Mouse (Mus musculus) hindbrain, embryonic 14.5 days (tissue): ENCODE measurements around the gene Tbx3. TPM values are rescaled to one million over a fixed set of nuclear protein-coding genes. Genes with fewer than 3 reads are reported as not detected.

Source experiments
- ATAC-seq: fragments of 200-750 bp; cut with Nextera tagmentation; 2 replicates; pipeline ENCODE4 v1.8.0; 2017; ENCODE audit warnings: moderate number of reproducible peaks, mild to moderate bottlenecking, moderate TSS enrichment, moderate library complexity; ENCODE audit not compliant: low FRiP score
- DNase-seq: peaks from one replicate; pipeline ENCODE4 v3.0.0-alpha.2; 2015; ENCODE audit warnings: low spot score
- H3K27ac ChIP-seq: fragments of 300-500 bp; sonication (generic); 2 replicates; pipeline ENCODE4 v1.5.1; 2014; ENCODE audit warnings: mild to moderate bottlenecking, moderate library complexity
- H3K27me3 ChIP-seq: fragments of 300-500 bp; sonication (generic); 2 replicates; pipeline ENCODE4 v1.6.1; 2014; ENCODE audit warnings: mild to moderate bottlenecking, low read length, mixed read lengths; ENCODE audit not compliant: control insufficient read depth, insufficient read depth
- H3K36me3 ChIP-seq: fragments of 300-500 bp; sonication (generic); replicated peaks from 2 replicates; pipeline ENCODE4 v1.6.1; 2014; ENCODE audit not compliant: control insufficient read depth, insufficient read depth
- H3K4me1 ChIP-seq: fragments of 300-500 bp; sonication (generic); replicated peaks from 2 replicates; pipeline ENCODE4 v1.6.1; 2014; ENCODE audit warnings: antibody characterized with exemption, low read length, mixed read lengths; ENCODE audit not compliant: control insufficient read depth, insufficient read depth
- H3K4me2 ChIP-seq: fragments of 300-500 bp; sonication (generic); replicated peaks from 2 replicates; pipeline ENCODE4 v1.6.1; 2014; ENCODE audit warnings: mild to moderate bottlenecking, moderate library complexity
- H3K4me3 ChIP-seq: fragments of 300-500 bp; sonication (generic); replicated peaks from 2 replicates; pipeline ENCODE4 v1.5.1; 2014; ENCODE audit warnings: mild to moderate bottlenecking, low read length
- H3K9ac ChIP-seq: fragments of 300-500 bp; sonication (generic); 2 replicates; pipeline ENCODE4 v1.6.1; 2014
- H3K9me3 ChIP-seq: fragments of 300-500 bp; sonication (generic); 2 replicates; pipeline ENCODE4 v1.6.1; 2016; ENCODE audit warnings: low read length; ENCODE audit not compliant: control insufficient read depth
- WGBS: fragments of 180-500 bp; shearing (Covaris S2); extraction: QIAGEN DNeasy Blood & Tissue Kit; methylation state at CpG from one replicate; pipeline ENCODE4 v1.1.7; 2014; 5-methylcytosine and 5-hydroxymethylcytosine counted together
- polyA plus RNA-seq: library from polyadenylated mRNA; unstranded; fragments of >200 nt; fragmentation: Nextera tagmentation; extraction: Ambion mirVana; gene quantifications from 2 replicates; pipeline ENCODE4 v1.2.1, GENCODE M21; 2014

Gene Tbx3
- polyA plus RNA-seq, 1 experiment from 2014 or later: 6.6 TPM

DNA sequence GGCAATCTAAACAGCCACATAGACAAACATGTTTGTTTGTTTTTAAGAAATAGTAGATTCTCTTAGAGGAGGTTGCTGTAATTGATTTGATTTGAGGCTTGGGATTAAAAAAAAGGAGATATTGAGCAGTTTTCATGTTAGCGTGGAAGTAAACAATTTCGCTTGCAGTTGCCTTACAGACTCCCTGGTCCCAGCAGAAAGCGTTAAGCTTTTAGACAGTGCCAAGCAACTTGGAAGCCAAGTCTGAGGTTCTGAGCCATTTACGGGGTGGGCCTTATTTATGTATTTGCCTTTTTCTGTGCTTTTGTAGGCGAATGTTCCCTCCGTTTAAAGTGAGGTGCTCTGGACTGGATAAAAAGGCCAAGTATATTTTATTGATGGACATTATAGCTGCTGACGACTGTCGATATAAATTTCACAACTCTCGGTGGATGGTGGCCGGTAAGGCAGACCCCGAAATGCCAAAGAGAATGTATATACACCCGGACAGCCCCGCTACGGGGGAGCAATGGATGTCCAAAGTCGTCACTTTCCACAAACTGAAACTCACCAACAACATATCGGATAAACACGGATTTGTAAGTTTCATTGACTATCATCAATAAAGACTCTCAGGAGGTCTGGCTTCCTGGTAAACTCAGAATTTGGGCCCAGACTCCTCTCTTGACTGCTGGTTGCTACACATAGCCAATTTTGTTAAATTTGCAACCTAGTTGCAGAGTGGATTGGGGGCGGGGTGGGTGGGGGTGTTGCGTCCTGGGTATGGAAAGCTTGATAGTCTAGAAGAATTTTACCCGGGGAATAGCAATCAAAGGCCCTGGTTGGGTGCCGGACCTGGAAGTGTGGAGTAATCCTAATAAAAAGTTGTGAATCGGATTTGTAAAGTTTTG, 3.5 kb downstream of the Tbx3 start:
- Histone ChIP-seq H3K9me3 (no peaks in the 10 kb centered on the region), H3K36me3 (no peaks in the 10 kb centered on the region), H3K4me2 (no peak overlapping the region; the same call in 1 of the 2 replicates), H3K9ac (no peak overlapping the region), H3K4me3 (no peak overlapping the region), H3K27ac (no peak overlapping the region), H3K4me1 (peaks cover 11% of the 10 kb centered on the region; the same call in 1 of the 2 replicates), H3K27me3 (peaks cover 100% of the 10 kb centered on the region)
- no peak for ATAC-seq
- WGBS: 4% methylated on average over 22 of the region's 22 CpGs
- no peak for DNase-seq

GRCm38 (mm10) chr5:119674606-119675330, 4.3 kb downstream of the Tbx3 start:
- Histone ChIP-seq H3K36me3 (no peaks in the 10 kb centered on the region), H3K4me1 (peaks cover 8% of the 10 kb centered on the region; the same call in 1 of the 2 replicates), H3K9me3 (no peaks in the 10 kb centered on the region), H3K9ac (no peak overlapping the region), H3K27ac (no peak overlapping the region), H3K27me3 (peaks cover 100% of the 10 kb centered on the region), H3K4me3 (no peak overlapping the region; the same call in 1 of the 2 replicates), H3K4me2 (no peak overlapping the region; the same call in 1 of the 2 replicates)
- no peak for ATAC-seq
- no peak for DNase-seq
- WGBS: 6% methylated on average over 12 of the region's 12 CpGs

- DNase-seq (no peak), ATAC-seq (no peak)
- Histone ChIP-seq H3K4me2 (no peak overlapping the region), H3K36me3 (no peaks in the 10 kb centered on the region), H3K9me3 (no peaks in the 10 kb centered on the region), H3K4me1 (no peaks in the 10 kb centered on the region), H3K27me3 (peaks cover 100% of the 10 kb centered on the region), H3K4me3 (no peak overlapping the region), H3K9ac (no peak overlapping the region), H3K27ac (no peak overlapping the region)
- WGBS: 3% methylated on average over 2 of the region's 2 CpGs
These were observed 5.8 kb downstream of the Tbx3 start for GRCm38 (mm10) chr5:119676245-119676644.

DNA sequence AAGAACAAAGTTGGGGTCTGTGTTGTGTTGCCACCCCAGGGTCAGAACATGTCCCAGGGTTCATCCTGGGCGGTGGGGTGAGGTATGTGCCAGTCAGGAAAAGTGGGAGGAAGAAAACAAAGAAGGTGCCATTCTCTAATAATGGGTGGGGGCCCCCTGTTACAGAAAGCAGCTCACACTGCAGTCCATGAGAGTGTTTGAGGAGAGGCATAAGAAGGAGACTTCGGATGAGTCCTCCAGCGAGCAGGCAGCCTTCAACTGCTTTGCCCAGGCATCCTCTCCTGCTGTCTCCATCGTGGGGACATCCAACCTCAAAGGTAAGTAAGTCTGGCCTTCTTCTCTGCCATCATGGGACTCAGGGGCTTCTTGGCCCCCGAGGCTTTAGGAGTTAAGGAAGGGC, 8.0 kb downstream of the Tbx3 start:
- DNase-seq (no peak), ATAC-seq (no peak)
- Histone ChIP-seq H3K4me2 (no peak overlapping the region), H3K27ac (no peak overlapping the region), H3K36me3 (no peaks in the 10 kb centered on the region), H3K27me3 (peaks cover 100% of the 10 kb centered on the region), H3K4me1 (no peaks in the 10 kb centered on the region), H3K4me3 (no peak overlapping the region), H3K9me3 (no peaks in the 10 kb centered on the region), H3K9ac (no peak overlapping the region)
- 12% methylated on average over 5 of the region's 5 CpGs for whole genome bisulfite sequencing

DNA sequence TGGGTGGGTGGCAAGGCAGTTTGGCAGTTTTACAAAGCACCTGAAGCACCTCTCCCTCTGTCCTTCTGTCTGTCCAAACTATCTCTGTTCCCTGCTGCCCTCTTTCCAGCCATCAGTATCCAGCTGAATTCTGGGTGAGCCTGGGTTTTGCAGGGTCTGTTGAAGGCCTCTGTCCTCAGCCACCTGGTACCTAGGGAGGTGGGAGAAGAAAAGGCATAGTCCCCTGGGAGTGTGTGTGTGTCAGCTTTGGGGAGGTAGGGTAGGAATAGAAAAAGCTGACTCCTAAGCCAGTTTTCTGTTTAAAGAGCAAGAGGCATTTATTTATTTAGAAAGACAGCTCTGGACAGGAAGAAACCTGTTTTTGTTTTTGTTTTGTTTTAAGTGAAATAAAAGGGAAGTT, 8.6 kb downstream of the Tbx3 start:
- Histone ChIP-seq H3K36me3 (no peaks in the 10 kb centered on the region), H3K9me3 (no peaks in the 10 kb centered on the region), H3K4me3 (no peak overlapping the region), H3K4me2 (no peak overlapping the region), H3K4me1 (no peaks in the 10 kb centered on the region), H3K27me3 (peaks cover 100% of the 10 kb centered on the region), H3K27ac (no peak overlapping the region), H3K9ac (no peak overlapping the region)
- DNase-seq (no peak), ATAC-seq (no peak)

DNA sequence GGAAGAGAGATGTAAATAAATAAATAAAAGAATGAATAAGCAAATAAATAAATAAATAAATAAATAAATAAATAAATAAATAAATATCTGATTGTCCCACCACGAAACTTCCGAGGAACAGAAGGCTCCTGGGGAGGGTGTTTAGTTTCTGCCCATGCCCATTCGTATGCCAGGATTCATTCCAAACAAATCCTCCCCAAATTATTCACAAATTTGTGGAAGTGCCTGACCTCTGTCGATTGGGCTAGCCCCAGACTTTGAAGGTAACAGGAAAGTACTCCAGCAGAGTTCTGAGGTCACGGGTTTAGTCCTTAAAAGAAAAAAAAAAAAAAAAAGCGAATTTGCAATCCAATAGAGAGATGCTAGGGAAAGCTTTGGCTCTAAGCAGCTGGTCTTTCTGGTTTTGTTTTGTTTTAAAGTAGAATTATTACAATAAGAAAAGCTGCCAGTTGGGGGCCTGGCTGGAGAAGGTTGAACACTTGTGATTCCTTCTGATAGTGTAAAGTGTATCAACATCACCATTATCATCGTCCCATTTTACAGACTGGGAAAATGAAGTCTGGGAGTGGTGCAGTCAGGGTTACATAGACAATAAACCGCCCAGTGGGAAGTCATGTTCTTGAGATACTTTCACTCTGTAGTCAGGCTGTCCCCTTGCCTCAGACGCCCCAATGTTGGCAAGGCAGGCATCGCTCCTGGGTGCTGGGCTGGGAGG, 9.3 kb downstream of the Tbx3 start:
- 8% methylated on average over 10 of the region's 10 CpGs for WGBS
- no peak overlapping the region for H3K4me3 ChIP-seq
- peaks cover 100% of the 10 kb centered on the region for H3K27me3 ChIP-seq
- no peak for ATAC-seq
- no peak overlapping the region for H3K27ac ChIP-seq
- DNase-seq: no peak
- no peak overlapping the region for H3K4me2 ChIP-seq
- no peaks in the 10 kb centered on the region for H3K9me3 ChIP-seq
- no peak overlapping the region for H3K9ac ChIP-seq
- H3K36me3 ChIP-seq: no peaks in the 10 kb centered on the region
- H3K4me1 ChIP-seq: no peaks in the 10 kb centered on the region

GRCm38 (mm10) chr5:119680329-119681010, 10.0 kb downstream of the Tbx3 start:
- Histone ChIP-seq H3K4me2 (no peak overlapping the region), H3K27ac (no peak overlapping the region), H3K4me1 (no peaks in the 10 kb centered on the region), H3K9ac (no peak overlapping the region), H3K4me3 (0 out of 2 replicates have a peak overlapping the region, but pooled peaks have one; percentile 3), H3K9me3 (no peaks in the 10 kb centered on the region), H3K36me3 (no peaks in the 10 kb centered on the region), H3K27me3 (peaks cover 100% of the 10 kb centered on the region)
- DNase-seq (no peak), ATAC-seq (no peak)
- WGBS: 5% methylated on average over 61 of the region's 62 CpGs

GRCm38 (mm10) chr5:119681011-119681832, 10.8 kb downstream of the Tbx3 start:
- WGBS: 4% methylated on average over 8 of the region's 8 CpGs
- H3K4me2 ChIP-seq: no peak overlapping the region
- no peaks in the 10 kb centered on the region for H3K36me3 ChIP-seq
- no peak overlapping the region for H3K27ac ChIP-seq
- no peak for ATAC-seq
- no peaks in the 10 kb centered on the region for H3K4me1 ChIP-seq
- no peaks in the 10 kb centered on the region for H3K9me3 ChIP-seq
- no peak overlapping the region for H3K9ac ChIP-seq
- H3K4me3 ChIP-seq: no peak overlapping the region
- peaks cover 100% of the 10 kb centered on the region for H3K27me3 ChIP-seq
- DNase-seq: no peak
